Mouse (Mus musculus): ENCODE measurements around the gene Cbll1.
"Not testable (repeated sequence)": the region's sequence is repeated elsewhere in the genome, so short reads cannot be mapped to it uniquely, and the experiment has no call there.

Gene Cbll1

GRCm38 (mm10) chr12:31498936-31499313 lies 491 bp downstream of the Cbll1 start:
- DNase-seq, result no peak

- no peak for DNase-seq
Observed at GRCm38 (mm10) chr12:31486431-31486830, 13.0 kb downstream of the Cbll1 start.

GRCm38 (mm10) chr12:31478182-31478581 lies 21.2 kb downstream of the Cbll1 start:
- DNase-seq, result not testable (repeated sequence)

GRCm38 (mm10) chr12:31462615-31463014 lies 36.8 kb downstream of the Cbll1 start:
- no peak for DNase-seq

- DNase-seq, result no peak
Observed at GRCm38 (mm10) chr12:31461371-31461770, 38.0 kb downstream of the Cbll1 start.

GRCm38 (mm10) chr12:31460270-31460669 lies 39.1 kb downstream of the Cbll1 start:
- not testable (repeated sequence) for DNase-seq

GRCm38 (mm10) chr12:31458474-31458873 lies 40.9 kb downstream of the Cbll1 start:
- DNase-seq, result no peak

- no peak for DNase-seq
Observed at GRCm38 (mm10) chr12:31456271-31456670, 43.1 kb downstream of the Cbll1 start.

- DNase-seq, result no peak
Observed at GRCm38 (mm10) chr12:31449341-31449740, 50.1 kb downstream of the Cbll1 start.

GRCm38 (mm10) chr12:31444827-31445226 lies 54.6 kb downstream of the Cbll1 start:
- no peak for DNase-seq

- DNase-seq, result no peak
Observed at GRCm38 (mm10) chr12:31444131-31444546, 55.3 kb downstream of the Cbll1 start.

- DNase-seq, result no peak
Observed at GRCm38 (mm10) chr12:31439612-31440011, 59.8 kb downstream of the Cbll1 start.

- DNase-seq, result no peak
Observed at GRCm38 (mm10) chr12:31437791-31438190, 61.6 kb downstream of the Cbll1 start.

Data from cerebellum, postnatal 36 days (tissue).